Mouse (Mus musculus) cerebellum, adult 2 months (tissue): Measurements from ENCODE around the gene Atxn2.

Source experiments
- CTCF ChIP-seq: fragments of 200-500 bp; IDR thresholded peaks from 2 replicates; pipeline ENCODE4 v1.5.1; 2011; ENCODE audit warnings: low read depth, mild to moderate bottlenecking, control low read depth, low read length, moderate library complexity, borderline replicate concordance; ENCODE audit not compliant: insufficient read depth
- POLR2A ChIP-seq: fragments of 200-500 bp; IDR thresholded peaks from 2 replicates; pipeline ENCODE4 v1.6.1; 2011; ENCODE audit warnings: low read length, control low read depth, borderline replicate concordance; ENCODE audit not compliant: insufficient read depth

DNA sequence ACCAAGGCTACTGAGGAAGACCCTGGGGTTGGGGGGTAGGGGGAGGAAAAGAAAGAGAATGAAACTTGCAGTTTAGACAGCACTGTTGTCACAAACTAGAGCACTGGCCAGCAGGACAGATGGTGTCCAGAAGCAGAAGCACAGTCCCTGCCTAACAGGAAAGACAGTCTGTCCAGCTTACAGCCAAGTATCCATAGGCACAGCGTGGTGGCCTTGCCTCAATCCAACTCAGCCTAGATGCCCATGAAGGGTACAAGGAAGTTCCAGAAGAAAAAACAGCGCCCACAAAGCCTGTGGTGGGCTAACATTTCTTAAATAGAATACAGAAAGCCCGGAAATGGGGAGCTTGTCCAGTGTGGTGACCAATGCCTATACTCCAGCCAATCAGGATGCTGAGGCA is 114.5 kb downstream of the Atxn2 start:
- TF ChIP-seq POLR2A = no peak
- TF ChIP-seq CTCF = no peak
